Mouse (Mus musculus): Measurements from ENCODE around the gene Jmjd6. TPM values are rescaled to one million over a fixed set of nuclear protein-coding genes. Genes with fewer than 3 reads are reported as not detected.

The Jmjd6 gene
- polyA plus RNA-seq, 1 experiment from 2014 or later, result 89.0 TPM

- no peaks in the 10 kb centered on the region for H3K36me3 ChIP-seq (ENCODE audit: control insufficient read depth, insufficient read depth, low read length)
- peaks cover 48% of the 10 kb centered on the region for H3K4me1 ChIP-seq (ENCODE audit: control insufficient read depth, insufficient read depth, low read length)
- no peak overlapping the region for H3K9ac ChIP-seq (ENCODE audit: low read depth, low read length)
- no peak for ATAC-seq (replicated peaks; ENCODE audit: insufficient number of reproducible peaks, low FRiP score, low TSS enrichment)
- H3K4me3 ChIP-seq (ENCODE audit: low read depth, low read length), result no peak overlapping the region
- WGBS (ENCODE audit: insufficient replicate concordance), result 89% methylated on average over 2 of the region's 2 CpGs
- no peaks in the 10 kb centered on the region for H3K27me3 ChIP-seq (ENCODE audit: control insufficient read depth, insufficient read depth, low read length)
- no peaks in the 10 kb centered on the region for H3K9me3 ChIP-seq (replicated peaks; ENCODE audit: control insufficient read depth, low read length)
- H3K4me2 ChIP-seq, result no peak overlapping the region
- H3K27ac ChIP-seq (ENCODE audit: low read depth, low read length), result no peak overlapping the region
Observed at GRCm38 (mm10) chr11:116823255-116823654, 20.0 kb downstream of the Jmjd6 start.

- peaks cover 47% of the 10 kb centered on the region for H3K4me1 ChIP-seq (ENCODE audit: control insufficient read depth, insufficient read depth, low read length)
- ATAC-seq (replicated peaks; ENCODE audit: insufficient number of reproducible peaks, low FRiP score, low TSS enrichment), result no peak
- WGBS (ENCODE audit: insufficient replicate concordance), result 89% methylated on average over 10 of the region's 10 CpGs
- no peak overlapping the region for H3K4me2 ChIP-seq
- H3K9me3 ChIP-seq (replicated peaks; ENCODE audit: control insufficient read depth, low read length), result no peaks in the 10 kb centered on the region
- H3K27me3 ChIP-seq (ENCODE audit: control insufficient read depth, insufficient read depth, low read length), result no peaks in the 10 kb centered on the region
- H3K4me3 ChIP-seq (ENCODE audit: low read depth, low read length), result no peak overlapping the region
- no peak overlapping the region for H3K27ac ChIP-seq (ENCODE audit: low read depth, low read length)
- H3K36me3 ChIP-seq (ENCODE audit: control insufficient read depth, insufficient read depth, low read length), result no peaks in the 10 kb centered on the region
- H3K9ac ChIP-seq (ENCODE audit: low read depth, low read length), result no peak overlapping the region
Observed at GRCm38 (mm10) chr11:116822626-116823025, 20.6 kb downstream of the Jmjd6 start.

- Histone ChIP-seq H3K36me3 (ENCODE audit: control insufficient read depth, insufficient read depth, low read length) (no peaks in the 10 kb centered on the region), H3K4me1 (ENCODE audit: control insufficient read depth, insufficient read depth, low read length) (peaks cover 46% of the 10 kb centered on the region), H3K4me3 (ENCODE audit: low read depth, low read length) (no peak overlapping the region), H3K27ac (ENCODE audit: low read depth, low read length) (no peak overlapping the region), H3K9ac (ENCODE audit: low read depth, low read length) (no peak overlapping the region), H3K9me3 (replicated peaks; ENCODE audit: control insufficient read depth, low read length) (no peaks in the 10 kb centered on the region), H3K27me3 (ENCODE audit: control insufficient read depth, insufficient read depth, low read length) (no peaks in the 10 kb centered on the region), H3K4me2 (peak overlapping the region; percentile 43; the same call in 1 of the 2 replicates)
- 75% methylated on average over 10 of the region's 10 CpGs for WGBS (ENCODE audit: insufficient replicate concordance)
- ATAC-seq (replicated peaks; ENCODE audit: insufficient number of reproducible peaks, low FRiP score, low TSS enrichment), result no peak
Observed at GRCm38 (mm10) chr11:116822215-116822614, 21.0 kb downstream of the Jmjd6 start.

- Histone ChIP-seq H3K27me3 (ENCODE audit: control insufficient read depth, insufficient read depth, low read length) (no peaks in the 10 kb centered on the region), H3K9ac (ENCODE audit: low read depth, low read length) (peak overlapping the region; percentile 58), H3K36me3 (ENCODE audit: control insufficient read depth, insufficient read depth, low read length) (no peaks in the 10 kb centered on the region), H3K27ac (ENCODE audit: low read depth, low read length) (peak overlapping the region; percentile 77), H3K4me3 (ENCODE audit: low read depth, low read length) (no peak overlapping the region), H3K4me2 (peak overlapping the region; percentile 43), H3K4me1 (ENCODE audit: control insufficient read depth, insufficient read depth, low read length) (peaks cover 41% of the 10 kb centered on the region), H3K9me3 (replicated peaks; ENCODE audit: control insufficient read depth, low read length) (no peaks in the 10 kb centered on the region)
- WGBS (ENCODE audit: insufficient replicate concordance), result 45% methylated on average over 13 of the region's 13 CpGs
- no peak for ATAC-seq (replicated peaks; ENCODE audit: insufficient number of reproducible peaks, low FRiP score, low TSS enrichment)
Observed at GRCm38 (mm10) chr11:116821057-116821940, 21.9 kb downstream of the Jmjd6 start.

GRCm38 (mm10) chr11:116819932-116820593 is 23.2 kb downstream of the Jmjd6 start:
- Histone ChIP-seq H3K4me3 (ENCODE audit: low read depth, low read length) (no peak overlapping the region), H3K4me1 (ENCODE audit: control insufficient read depth, insufficient read depth, low read length) (peaks cover 38% of the 10 kb centered on the region), H3K36me3 (ENCODE audit: control insufficient read depth, insufficient read depth, low read length) (no peaks in the 10 kb centered on the region), H3K27me3 (ENCODE audit: control insufficient read depth, insufficient read depth, low read length) (no peaks in the 10 kb centered on the region), H3K27ac (ENCODE audit: low read depth, low read length) (peak overlapping the region; percentile 77; the same call in 1 of the 2 replicates), H3K4me2 (no peak overlapping the region), H3K9me3 (replicated peaks; ENCODE audit: control insufficient read depth, low read length) (no peaks in the 10 kb centered on the region), H3K9ac (ENCODE audit: low read depth, low read length) (no peak overlapping the region)
- no peak for ATAC-seq (replicated peaks; ENCODE audit: insufficient number of reproducible peaks, low FRiP score, low TSS enrichment)
- 86% methylated on average over 5 of the region's 5 CpGs for WGBS (ENCODE audit: insufficient replicate concordance)

- H3K9me3 ChIP-seq (replicated peaks; ENCODE audit: control insufficient read depth, low read length), result no peaks in the 10 kb centered on the region
- no peaks in the 10 kb centered on the region for H3K36me3 ChIP-seq (ENCODE audit: control insufficient read depth, insufficient read depth, low read length)
- no peak for ATAC-seq (replicated peaks; ENCODE audit: insufficient number of reproducible peaks, low FRiP score, low TSS enrichment)
- no peak overlapping the region for H3K27ac ChIP-seq (ENCODE audit: low read depth, low read length)
- 54% methylated on average over 8 of the region's 8 CpGs for WGBS (ENCODE audit: insufficient replicate concordance)
- H3K4me3 ChIP-seq (ENCODE audit: low read depth, low read length), result no peak overlapping the region
- H3K9ac ChIP-seq (ENCODE audit: low read depth, low read length), result peak overlapping the region; percentile 3; the same call in 1 of the 2 replicates
- no peaks in the 10 kb centered on the region for H3K27me3 ChIP-seq (ENCODE audit: control insufficient read depth, insufficient read depth, low read length)
- peaks cover 52% of the 10 kb centered on the region for H3K4me1 ChIP-seq (ENCODE audit: control insufficient read depth, insufficient read depth, low read length)
- no peak overlapping the region for H3K4me2 ChIP-seq
Observed at GRCm38 (mm10) chr11:116818722-116819121, 24.5 kb downstream of the Jmjd6 start.

- Histone ChIP-seq H3K4me2 (no peak overlapping the region), H3K4me1 (ENCODE audit: control insufficient read depth, insufficient read depth, low read length) (peaks cover 61% of the 10 kb centered on the region), H3K4me3 (ENCODE audit: low read depth, low read length) (no peak overlapping the region), H3K9ac (ENCODE audit: low read depth, low read length) (no peak overlapping the region), H3K36me3 (ENCODE audit: control insufficient read depth, insufficient read depth, low read length) (no peaks in the 10 kb centered on the region), H3K27ac (ENCODE audit: low read depth, low read length) (no peak overlapping the region), H3K9me3 (replicated peaks; ENCODE audit: control insufficient read depth, low read length) (no peaks in the 10 kb centered on the region), H3K27me3 (ENCODE audit: control insufficient read depth, insufficient read depth, low read length) (no peaks in the 10 kb centered on the region)
- 91% methylated on average over 5 of the region's 5 CpGs for WGBS (ENCODE audit: insufficient replicate concordance)
- no peak for ATAC-seq (replicated peaks; ENCODE audit: insufficient number of reproducible peaks, low FRiP score, low TSS enrichment)
Observed at GRCm38 (mm10) chr11:116817567-116817966, 25.7 kb downstream of the Jmjd6 start.

- no peak overlapping the region for H3K4me3 ChIP-seq (ENCODE audit: low read depth, low read length)
- H3K9me3 ChIP-seq (replicated peaks; ENCODE audit: control insufficient read depth, low read length), result no peaks in the 10 kb centered on the region
- WGBS (ENCODE audit: insufficient replicate concordance), result 61% methylated on average over 5 of the region's 5 CpGs
- H3K9ac ChIP-seq (ENCODE audit: low read depth, low read length), result no peak overlapping the region
- ATAC-seq (replicated peaks; ENCODE audit: insufficient number of reproducible peaks, low FRiP score, low TSS enrichment), result no peak
- no peaks in the 10 kb centered on the region for H3K27me3 ChIP-seq (ENCODE audit: control insufficient read depth, insufficient read depth, low read length)
- no peak overlapping the region for H3K4me2 ChIP-seq
- H3K36me3 ChIP-seq (ENCODE audit: control insufficient read depth, insufficient read depth, low read length), result no peaks in the 10 kb centered on the region
- H3K4me1 ChIP-seq (ENCODE audit: control insufficient read depth, insufficient read depth, low read length), result peaks cover 60% of the 10 kb centered on the region
- no peak overlapping the region for H3K27ac ChIP-seq (ENCODE audit: low read depth, low read length)
Observed at GRCm38 (mm10) chr11:116816769-116817168, 26.5 kb downstream of the Jmjd6 start.
